Mouse (Mus musculus): ENCODE results near the gene Capns2. TPM values are rescaled to one million over a fixed set of nuclear protein-coding genes. Genes with fewer than 3 reads are reported as not detected.
"Not testable (repeated sequence)": the region's sequence is repeated elsewhere in the genome, so short reads cannot be mapped to it uniquely, and the experiment has no call there.

Gene Capns2
- polyA plus RNA-seq, 1 experiment from 2014 or later = 0.21 TPM

GRCm38 (mm10) chr8:92872063-92872759 lies 29.0 kb upstream of the Capns2 start:
- Histone ChIP-seq H3K27ac (ENCODE audit: low read length) (no peak overlapping the region), H3K9ac (replicated peaks; ENCODE audit: low read length) (no peak overlapping the region), H3K9me3 (ENCODE audit: low read length) (no peaks in the 10 kb centered on the region), H3K4me3 (ENCODE audit: low read length) (no peak overlapping the region), H3K4me2 (replicated peaks; ENCODE audit: low read depth, low read length) (no peak overlapping the region), H3K4me1 (ENCODE audit: insufficient read depth, low read length) (peaks cover 10% of the 10 kb centered on the region), H3K36me3 (ENCODE audit: insufficient read depth, low read length) (no peaks in the 10 kb centered on the region), H3K27me3 (ENCODE audit: insufficient read depth, low read length) (no peaks in the 10 kb centered on the region)
- no peak for ATAC-seq (ENCODE audit: low FRiP score, low TSS enrichment)
- WGBS = 54% methylated on average over 10 of the region's 10 CpGs

GRCm38 (mm10) chr8:92875795-92876194 lies 25.4 kb upstream of the Capns2 start:
- H3K9ac ChIP-seq (replicated peaks; ENCODE audit: low read length) = no peak overlapping the region
- ATAC-seq (ENCODE audit: low FRiP score, low TSS enrichment) = no peak
- H3K4me3 ChIP-seq (ENCODE audit: low read length) = no peak overlapping the region
- H3K4me1 ChIP-seq (ENCODE audit: insufficient read depth, low read length) = peaks cover under 1% of the 10 kb centered on the region
- no peak overlapping the region for H3K27ac ChIP-seq (ENCODE audit: low read length)
- 89% methylated on average over 10 of the region's 10 CpGs for WGBS
- H3K9me3 ChIP-seq (ENCODE audit: low read length) = 0 out of 2 replicates have a peak, but pooled peaks cover 4% of the 10 kb centered on the region
- H3K27me3 ChIP-seq (ENCODE audit: insufficient read depth, low read length) = no peaks in the 10 kb centered on the region
- H3K4me2 ChIP-seq (replicated peaks; ENCODE audit: low read depth, low read length) = no peak overlapping the region
- H3K36me3 ChIP-seq (ENCODE audit: insufficient read depth, low read length) = peaks cover 3% of the 10 kb centered on the region; the same call in 1 of the 2 replicates

- Histone ChIP-seq H3K4me2 (replicated peaks; ENCODE audit: low read depth, low read length) (no peak overlapping the region), H3K36me3 (ENCODE audit: insufficient read depth, low read length) (peaks cover 3% of the 10 kb centered on the region; the same call in 1 of the 2 replicates), H3K27me3 (ENCODE audit: insufficient read depth, low read length) (no peaks in the 10 kb centered on the region), H3K9ac (replicated peaks; ENCODE audit: low read length) (no peak overlapping the region), H3K9me3 (ENCODE audit: low read length) (0 out of 2 replicates have a peak, but pooled peaks cover 4% of the 10 kb centered on the region), H3K4me3 (ENCODE audit: low read length) (no peak overlapping the region), H3K4me1 (ENCODE audit: insufficient read depth, low read length) (no peaks in the 10 kb centered on the region), H3K27ac (ENCODE audit: low read length) (no peak overlapping the region)
- no peak for ATAC-seq (ENCODE audit: low FRiP score, low TSS enrichment)
- 55% methylated on average over 4 of the region's 4 CpGs for WGBS
Observed at GRCm38 (mm10) chr8:92881247-92881646, 20.0 kb upstream of the Capns2 start.

- no peaks in the 10 kb centered on the region for H3K4me1 ChIP-seq (ENCODE audit: insufficient read depth, low read length)
- no peak overlapping the region for H3K4me2 ChIP-seq (replicated peaks; ENCODE audit: low read depth, low read length)
- 64% methylated on average over 2 of the region's 2 CpGs for WGBS
- H3K27me3 ChIP-seq (ENCODE audit: insufficient read depth, low read length) = no peaks in the 10 kb centered on the region
- no peak overlapping the region for H3K9ac ChIP-seq (replicated peaks; ENCODE audit: low read length)
- H3K36me3 ChIP-seq (ENCODE audit: insufficient read depth, low read length) = peaks cover 3% of the 10 kb centered on the region; the same call in 1 of the 2 replicates
- H3K27ac ChIP-seq (ENCODE audit: low read length) = no peak overlapping the region
- H3K9me3 ChIP-seq (ENCODE audit: low read length) = 0 out of 2 replicates have a peak, but pooled peaks cover 4% of the 10 kb centered on the region
- H3K4me3 ChIP-seq (ENCODE audit: low read length) = no peak overlapping the region
- no peak for ATAC-seq (ENCODE audit: low FRiP score, low TSS enrichment)
Observed at GRCm38 (mm10) chr8:92883771-92884170, 17.4 kb upstream of the Capns2 start.

- H3K4me1 ChIP-seq (ENCODE audit: insufficient read depth, low read length); H3K4me2 ChIP-seq (replicated peaks; ENCODE audit: low read depth, low read length); ATAC-seq (ENCODE audit: low FRiP score, low TSS enrichment); H3K27ac ChIP-seq (ENCODE audit: low read length); H3K9ac ChIP-seq (replicated peaks; ENCODE audit: low read length); H3K9me3 ChIP-seq (ENCODE audit: low read length); H3K36me3 ChIP-seq (ENCODE audit: insufficient read depth, low read length); H3K27me3 ChIP-seq (ENCODE audit: insufficient read depth, low read length); H3K4me3 ChIP-seq (ENCODE audit: low read length): not testable (repeated sequence)
- 63% methylated on average over 3 of the region's 3 CpGs for WGBS
Observed at GRCm38 (mm10) chr8:92892216-92892615, 9.0 kb upstream of the Capns2 start.

GRCm38 (mm10) chr8:92893870-92894269 lies 7.3 kb upstream of the Capns2 start:
- Histone ChIP-seq H3K4me2 (replicated peaks; ENCODE audit: low read depth, low read length) (no peak overlapping the region), H3K27me3 (ENCODE audit: insufficient read depth, low read length) (no peaks in the 10 kb centered on the region), H3K36me3 (ENCODE audit: insufficient read depth, low read length) (no peaks in the 10 kb centered on the region), H3K4me1 (ENCODE audit: insufficient read depth, low read length) (no peaks in the 10 kb centered on the region), H3K9me3 (ENCODE audit: low read length) (no peaks in the 10 kb centered on the region), H3K27ac (ENCODE audit: low read length) (no peak overlapping the region), H3K4me3 (ENCODE audit: low read length) (no peak overlapping the region), H3K9ac (replicated peaks; ENCODE audit: low read length) (no peak overlapping the region)
- whole genome bisulfite sequencing = 49% methylated on average over 2 of the region's 2 CpGs
- ATAC-seq (ENCODE audit: low FRiP score, low TSS enrichment) = no peak

GRCm38 (mm10) chr8:92895053-92895452 lies 6.2 kb upstream of the Capns2 start:
- no peaks in the 10 kb centered on the region for H3K4me1 ChIP-seq (ENCODE audit: insufficient read depth, low read length)
- no peaks in the 10 kb centered on the region for H3K36me3 ChIP-seq (ENCODE audit: insufficient read depth, low read length)
- no peak overlapping the region for H3K4me2 ChIP-seq (replicated peaks; ENCODE audit: low read depth, low read length)
- no peak overlapping the region for H3K27ac ChIP-seq (ENCODE audit: low read length)
- no peak for ATAC-seq (ENCODE audit: low FRiP score, low TSS enrichment)
- no peak overlapping the region for H3K4me3 ChIP-seq (ENCODE audit: low read length)
- no peaks in the 10 kb centered on the region for H3K9me3 ChIP-seq (ENCODE audit: low read length)
- WGBS = 85% methylated on average over 7 of the region's 7 CpGs
- no peak overlapping the region for H3K9ac ChIP-seq (replicated peaks; ENCODE audit: low read length)
- H3K27me3 ChIP-seq (ENCODE audit: insufficient read depth, low read length) = no peaks in the 10 kb centered on the region

GRCm38 (mm10) chr8:92896056-92896455 lies 5.2 kb upstream of the Capns2 start:
- Histone ChIP-seq H3K9me3 (ENCODE audit: low read length) (no peaks in the 10 kb centered on the region), H3K4me3 (ENCODE audit: low read length) (no peak overlapping the region), H3K27me3 (ENCODE audit: insufficient read depth, low read length) (no peaks in the 10 kb centered on the region), H3K4me2 (replicated peaks; ENCODE audit: low read depth, low read length) (no peak overlapping the region), H3K27ac (ENCODE audit: low read length) (no peak overlapping the region), H3K36me3 (ENCODE audit: insufficient read depth, low read length) (no peaks in the 10 kb centered on the region), H3K9ac (replicated peaks; ENCODE audit: low read length) (no peak overlapping the region), H3K4me1 (ENCODE audit: insufficient read depth, low read length) (no peaks in the 10 kb centered on the region)
- 73% methylated on average over 1 of the region's 1 CpGs for WGBS
- no peak for ATAC-seq (ENCODE audit: low FRiP score, low TSS enrichment)

- H3K9ac ChIP-seq (replicated peaks; ENCODE audit: low read length) = no peak overlapping the region
- no peaks in the 10 kb centered on the region for H3K36me3 ChIP-seq (ENCODE audit: insufficient read depth, low read length)
- H3K4me2 ChIP-seq (replicated peaks; ENCODE audit: low read depth, low read length) = no peak overlapping the region
- H3K27me3 ChIP-seq (ENCODE audit: insufficient read depth, low read length) = no peaks in the 10 kb centered on the region
- no peak overlapping the region for H3K27ac ChIP-seq (ENCODE audit: low read length)
- 55% methylated on average over 5 of the region's 5 CpGs for WGBS
- no peak overlapping the region for H3K4me3 ChIP-seq (ENCODE audit: low read length)
- H3K9me3 ChIP-seq (ENCODE audit: low read length) = no peaks in the 10 kb centered on the region
- ATAC-seq (ENCODE audit: low FRiP score, low TSS enrichment) = no peak
- no peaks in the 10 kb centered on the region for H3K4me1 ChIP-seq (ENCODE audit: insufficient read depth, low read length)
Observed at GRCm38 (mm10) chr8:92896611-92897010, 4.6 kb upstream of the Capns2 start.

- no peak overlapping the region for H3K27ac ChIP-seq (ENCODE audit: low read length)
- H3K9me3 ChIP-seq (ENCODE audit: low read length) = no peaks in the 10 kb centered on the region
- H3K36me3 ChIP-seq (ENCODE audit: insufficient read depth, low read length) = no peaks in the 10 kb centered on the region
- H3K4me3 ChIP-seq (ENCODE audit: low read length) = no peak overlapping the region
- no peak for ATAC-seq (ENCODE audit: low FRiP score, low TSS enrichment)
- whole genome bisulfite sequencing = 68% methylated on average over 4 of the region's 4 CpGs
- H3K4me2 ChIP-seq (replicated peaks; ENCODE audit: low read depth, low read length) = no peak overlapping the region
- no peaks in the 10 kb centered on the region for H3K4me1 ChIP-seq (ENCODE audit: insufficient read depth, low read length)
- no peak overlapping the region for H3K9ac ChIP-seq (replicated peaks; ENCODE audit: low read length)
- no peaks in the 10 kb centered on the region for H3K27me3 ChIP-seq (ENCODE audit: insufficient read depth, low read length)
Observed at GRCm38 (mm10) chr8:92897794-92898193, 3.4 kb upstream of the Capns2 start.

Measured in kidney, embryonic 16.5 days (tissue).